Mouse (Mus musculus) kidney, adult 8-10 months (tissue): ENCODE measurements at regions not wholly inside any gene's neighbourhood (a gene's known extent, or its start where the extent isn't known, plus 50 kb on each side); places are given as distances from the start of the nearest gene placed in this dataset.
"Not testable (repeated sequence)": the region's sequence is repeated elsewhere in the genome, so short reads cannot be mapped to it uniquely, and the experiment has no call there.

ENCODE experiments used
- DNase-seq, 2 experiments: peaks; one replicate each; pipeline ENCODE4 v3.0.0; 2022

- DNase-seq: no peak
These were observed 251.7 kb downstream of the Diras2 start for GRCm38 (mm10) chr13:52279281-52279969.

DNA sequence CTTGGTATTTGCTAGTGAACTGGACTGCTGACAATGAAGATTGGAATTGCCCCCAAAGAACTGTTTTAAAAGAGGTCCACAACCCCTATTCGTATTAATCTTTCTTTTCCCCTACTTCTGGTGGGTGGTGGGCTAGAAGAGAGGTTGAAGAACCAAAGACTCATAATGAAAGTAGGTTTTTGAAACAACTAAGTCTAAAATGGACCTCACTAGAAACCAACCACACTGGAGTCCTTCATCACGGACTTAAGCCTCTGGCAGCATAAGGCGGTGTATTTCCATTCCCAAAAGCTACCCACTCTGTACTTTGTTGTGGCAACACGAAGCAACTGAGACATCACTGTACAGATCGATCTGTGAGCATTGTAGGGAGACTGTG, 251.1 kb downstream of the Diras2 start:
- DNase-seq: no peak

DNA sequence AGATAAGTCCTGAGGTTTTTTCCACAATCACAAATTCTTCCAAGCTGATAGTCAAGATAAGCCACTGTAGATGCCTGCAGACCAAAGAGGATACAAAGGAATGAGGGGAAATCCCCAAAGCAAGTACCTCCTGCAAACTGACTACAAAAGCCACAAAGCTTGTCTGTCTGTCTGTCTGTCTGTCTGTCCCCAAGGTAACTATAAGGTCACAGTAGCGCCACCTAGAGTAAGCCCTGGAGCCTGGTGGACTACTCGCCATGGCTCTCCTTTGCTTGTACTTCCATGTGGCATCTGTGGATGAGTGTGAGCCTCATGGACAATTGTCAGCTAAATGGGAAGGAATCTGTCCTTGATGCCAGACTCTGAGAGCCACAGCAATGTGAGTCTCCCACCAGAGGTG, 249.8 kb downstream of the Diras2 start:
- DNase-seq: no peak

DNA sequence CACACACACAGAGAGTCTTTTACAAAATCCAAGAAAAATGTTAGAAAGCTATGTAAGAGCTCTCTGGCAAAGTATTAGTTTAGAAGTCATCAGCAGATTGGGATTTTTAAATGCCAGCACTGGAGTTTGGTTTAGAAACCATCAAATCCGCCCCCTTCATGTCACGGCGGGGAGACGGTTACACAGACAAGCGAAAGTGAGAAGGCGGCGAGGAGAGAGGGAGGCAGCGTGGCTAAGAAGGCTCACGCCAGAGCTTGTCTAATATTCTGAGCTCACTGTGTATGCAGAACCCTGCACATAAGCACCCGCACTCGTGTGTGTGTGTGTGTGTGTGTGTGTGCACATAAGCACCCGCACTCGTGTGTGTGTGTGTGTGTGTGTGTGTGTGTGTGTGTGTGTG, 248.6 kb downstream of the Diras2 start:
- no peak for DNase-seq

DNA sequence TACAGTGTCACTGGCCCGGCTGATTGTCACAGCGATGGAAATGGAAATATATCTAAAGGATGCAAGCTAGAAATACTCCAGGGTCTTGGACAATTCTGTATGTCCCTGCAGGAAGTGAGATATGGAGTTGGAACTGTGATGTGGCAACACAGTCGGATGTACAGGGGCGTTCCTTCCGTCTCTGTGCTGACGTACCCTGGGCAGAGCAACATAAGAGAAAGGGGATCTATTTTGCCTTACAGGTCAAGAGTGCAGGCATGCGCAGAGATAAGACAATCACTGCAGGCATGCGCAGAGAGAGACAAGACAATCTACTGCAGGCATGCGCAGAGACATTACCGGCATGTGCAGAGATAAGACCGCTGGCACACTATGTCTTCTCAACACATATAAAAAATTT, 247.6 kb downstream of the Diras2 start:
- no peak for DNase-seq

- DNase-seq: no peak
These were observed 246.9 kb downstream of the Diras2 start for GRCm38 (mm10) chr13:52284026-52284801.

- DNase-seq: no peak
These were observed 242.7 kb downstream of the Diras2 start for GRCm38 (mm10) chr13:52288400-52288799.

GRCm38 (mm10) chr13:52295847-52296246, 235.2 kb downstream of the Diras2 start:
- no peak for DNase-seq

DNA sequence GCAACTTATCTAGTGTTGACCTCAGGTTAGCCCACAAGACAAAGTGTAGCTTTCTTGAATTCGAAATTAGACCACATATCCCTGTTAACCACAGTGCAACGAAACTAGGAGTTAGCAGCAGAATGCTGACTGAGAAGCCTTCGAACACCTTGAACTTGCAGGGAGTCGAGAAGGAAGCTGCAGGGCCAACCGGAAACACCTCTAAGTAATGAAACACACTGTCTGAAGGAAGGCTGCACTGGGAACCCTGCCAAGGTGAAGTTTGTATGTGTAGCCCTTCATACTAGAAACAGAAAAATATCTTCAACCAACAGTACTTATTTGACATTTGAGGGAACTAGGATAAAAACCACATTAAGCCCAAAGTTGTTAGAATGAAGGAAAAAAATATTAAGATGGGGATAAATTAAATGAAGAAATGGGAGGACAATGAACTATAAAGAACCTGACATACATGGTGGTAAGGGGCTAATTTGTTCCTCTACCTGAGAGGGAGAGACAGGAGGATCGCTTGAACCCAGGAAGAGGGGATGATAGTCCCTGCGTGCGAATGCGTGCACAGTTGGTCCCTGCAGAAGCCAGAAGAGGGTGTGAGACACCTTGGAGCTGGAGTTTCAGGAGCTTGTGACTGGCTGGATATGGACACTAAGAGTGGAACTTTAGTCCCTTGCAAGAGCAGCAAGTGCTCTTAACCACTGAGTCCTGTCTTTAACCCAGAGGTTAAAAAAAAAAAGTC, 234.4 kb downstream of the Diras2 start:
- no peak for DNase-seq

GRCm38 (mm10) chr13:52297277-52297623, 233.8 kb downstream of the Diras2 start:
- no peak for DNase-seq

DNA sequence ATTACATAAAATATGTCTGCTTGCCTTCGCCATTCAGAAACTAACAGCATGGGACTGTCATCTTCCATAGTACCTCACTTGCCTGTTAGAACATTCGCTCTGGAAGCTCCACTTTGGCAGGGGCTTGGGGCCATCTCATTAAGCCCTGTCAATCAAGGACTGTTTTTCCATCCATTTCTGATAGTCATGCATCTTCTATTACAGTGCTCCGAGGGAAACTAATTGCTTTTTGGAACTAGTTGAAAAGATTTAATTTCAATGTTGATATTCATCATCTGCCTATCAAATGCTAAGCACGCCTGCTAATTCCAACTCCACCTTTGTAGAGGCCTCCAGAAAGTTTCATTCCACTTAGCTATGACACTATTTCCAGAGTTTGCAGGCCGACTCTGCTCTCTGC, 232.7 kb downstream of the Diras2 start:
- DNase-seq: no peak

GRCm38 (mm10) chr13:52305328-52305727, 225.8 kb downstream of the Diras2 start:
- not testable (repeated sequence) for DNase-seq

- DNase-seq: no peak
These were observed 224.2 kb downstream of the Diras2 start for GRCm38 (mm10) chr13:52306783-52307440.

DNA sequence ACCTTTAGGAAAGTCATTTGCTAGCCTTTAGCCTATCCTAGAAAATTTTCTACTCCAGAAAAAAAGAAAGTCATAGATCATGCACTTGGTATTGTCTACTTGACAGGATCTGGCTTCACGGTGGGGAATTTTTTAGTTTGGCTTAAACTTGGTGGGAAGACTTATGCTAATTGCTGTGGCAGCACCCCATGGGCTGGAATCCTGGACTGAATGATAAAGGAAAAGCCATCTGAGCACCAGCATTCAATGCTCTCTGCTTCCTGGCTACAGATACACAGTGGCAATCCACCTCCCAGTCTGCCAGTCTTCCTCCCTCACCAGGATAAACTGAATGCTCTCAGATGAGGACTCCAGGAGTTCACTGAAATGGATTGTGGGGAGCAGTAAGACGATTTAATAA, 220.1 kb downstream of the Diras2 start:
- no peak for DNase-seq

- DNase-seq: no peak
These were observed 212.8 kb downstream of the Diras2 start for GRCm38 (mm10) chr13:52318276-52318675.

GRCm38 (mm10) chr13:52323691-52324090, 207.4 kb downstream of the Diras2 start:
- DNase-seq: peak in 1 of 2 experiments; percentile 23

- DNase-seq: not testable (repeated sequence)
These were observed 206.7 kb downstream of the Diras2 start for GRCm38 (mm10) chr13:52324378-52324777.

- DNase-seq: not testable (repeated sequence)
These were observed 205.4 kb downstream of the Diras2 start for GRCm38 (mm10) chr13:52325647-52326046.

- no peak for DNase-seq
These were observed 203.3 kb downstream of the Diras2 start for GRCm38 (mm10) chr13:52327734-52328133.

- DNase-seq: no peak
These were observed 202.3 kb downstream of the Diras2 start for GRCm38 (mm10) chr13:52328766-52329165.

GRCm38 (mm10) chr13:52331068-52331467, 200.0 kb downstream of the Diras2 start:
- no peak for DNase-seq

- no peak for DNase-seq
These were observed 196.1 kb downstream of the Diras2 start for GRCm38 (mm10) chr13:52334962-52335361.

DNA sequence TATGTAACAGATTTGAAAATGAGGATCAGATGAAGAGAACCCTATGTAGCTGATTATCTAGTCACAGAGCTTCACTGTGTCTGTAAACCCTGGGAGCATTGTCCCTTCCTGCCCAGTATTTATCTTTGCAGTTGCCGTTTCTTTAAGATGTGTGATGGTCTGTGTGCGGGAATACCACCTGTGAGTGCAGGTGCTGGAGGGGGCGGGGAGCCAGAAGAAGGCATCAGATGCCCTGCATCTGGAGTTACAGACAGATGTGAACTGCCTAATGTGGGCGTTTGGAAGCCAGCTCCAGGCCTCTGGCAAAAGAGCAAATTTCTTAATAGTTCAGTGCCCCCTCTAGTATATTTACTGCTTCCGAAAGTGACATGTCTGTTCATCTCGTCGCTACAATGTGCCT, 193.1 kb downstream of the Diras2 start:
- no peak for DNase-seq
